Mouse (Mus musculus) forebrain, embryonic 16.5 days (tissue): Measurements from ENCODE around the gene Srcin1. TPM values are rescaled to one million over a fixed set of nuclear protein-coding genes. Genes with fewer than 3 reads are reported as not detected.
A peak's percentile ranks its signal among the peaks of the same experiment; 100 is the strongest.

Experiments used
- ATAC-seq: fragments of 200-750 bp; cut with Nextera tagmentation; 2 replicates; pipeline ENCODE4 v1.8.0; 2017; ENCODE audit warnings: mild to moderate bottlenecking, moderate library complexity
- H3K27ac ChIP-seq: fragments of 300-500 bp; sonication (generic); 2 replicates; pipeline ENCODE4 v1.5.1; 2014; ENCODE audit warnings: low read length, control low read depth
- H3K27me3 ChIP-seq: fragments of 300-500 bp; sonication (generic); replicated peaks from 2 replicates; pipeline ENCODE4 v1.6.1; 2014; ENCODE audit warnings: low read length; ENCODE audit not compliant: control insufficient read depth, insufficient read depth
- H3K36me3 ChIP-seq: fragments of 300-500 bp; sonication (generic); 2 replicates; pipeline ENCODE4 v1.6.1; 2014; ENCODE audit not compliant: control insufficient read depth, insufficient read depth
- H3K4me1 ChIP-seq: fragments of 300-500 bp; sonication (generic); replicated peaks from 2 replicates; pipeline ENCODE4 v1.6.1; 2014; ENCODE audit warnings: low read length; ENCODE audit not compliant: control insufficient read depth, insufficient read depth
- H3K4me2 ChIP-seq: fragments of 300-500 bp; sonication (generic); 2 replicates; pipeline ENCODE4 v1.6.1; 2014; ENCODE audit warnings: mild to moderate bottlenecking, low read length, control low read depth
- H3K4me3 ChIP-seq: fragments of 300-500 bp; sonication (generic); replicated peaks from 2 replicates; pipeline ENCODE4 v1.5.1; 2014; ENCODE audit warnings: mild to moderate bottlenecking, low read length, control low read depth
- H3K9ac ChIP-seq: fragments of 300-500 bp; sonication (generic); replicated peaks from 2 replicates; pipeline ENCODE4 v1.6.1; 2014; ENCODE audit warnings: low read depth, low read length, control low read depth
- H3K9me3 ChIP-seq: fragments of 300-500 bp; sonication (generic); 2 replicates; pipeline ENCODE4 v1.6.1; 2016; ENCODE audit warnings: low read length; ENCODE audit not compliant: control insufficient read depth
- WGBS: fragments of 180-500 bp; shearing (Covaris S2); extraction: QIAGEN DNeasy Blood & Tissue Kit; methylation state at CpG from one replicate; pipeline ENCODE4 v1.1.7; 2014; 5-methylcytosine and 5-hydroxymethylcytosine counted together
- polyA plus RNA-seq: library from polyadenylated mRNA; unstranded; fragments of >200 nt; fragmentation: Nextera tagmentation; extraction: Ambion mirVana; gene quantifications from 2 replicates; pipeline ENCODE4 v1.2.1, GENCODE M21; 2015

Srcin1 gene
- polyA plus RNA-seq, 1 experiment from 2014 or later: 9.9 TPM

DNA sequence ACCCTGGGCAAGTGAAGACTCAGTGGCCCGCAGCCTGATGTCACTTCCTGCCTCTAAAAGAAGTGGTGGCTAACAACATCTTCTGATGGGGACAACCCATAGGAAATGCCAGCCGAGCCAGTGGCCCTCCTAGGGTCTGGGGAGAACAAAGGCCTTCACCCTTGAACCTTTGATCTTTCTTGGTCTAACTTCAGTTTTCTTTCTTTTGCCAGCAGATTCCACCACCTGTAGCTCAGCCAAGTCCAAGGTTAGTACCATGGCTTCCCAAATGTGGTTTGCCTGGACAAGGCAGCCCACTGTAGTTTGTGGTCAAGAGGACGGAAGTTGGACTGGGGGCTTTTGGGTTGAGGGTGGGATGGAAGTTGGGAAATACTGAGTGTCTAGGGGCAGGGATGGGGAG, 83.2 kb downstream of the Srcin1 start:
- Histone ChIP-seq H3K4me1 (0 out of 2 replicates have a peak, but pooled peaks cover 3% of the 10 kb centered on the region), H3K4me3 (no peak overlapping the region), H3K4me2 (no peak overlapping the region), H3K9me3 (no peaks in the 10 kb centered on the region), H3K27ac (no peak overlapping the region), H3K36me3 (no peaks in the 10 kb centered on the region), H3K27me3 (no peaks in the 10 kb centered on the region), H3K9ac (no peak overlapping the region)
- 88% methylated on average over 3 of the region's 3 CpGs for WGBS
- ATAC-seq: no peak

DNA sequence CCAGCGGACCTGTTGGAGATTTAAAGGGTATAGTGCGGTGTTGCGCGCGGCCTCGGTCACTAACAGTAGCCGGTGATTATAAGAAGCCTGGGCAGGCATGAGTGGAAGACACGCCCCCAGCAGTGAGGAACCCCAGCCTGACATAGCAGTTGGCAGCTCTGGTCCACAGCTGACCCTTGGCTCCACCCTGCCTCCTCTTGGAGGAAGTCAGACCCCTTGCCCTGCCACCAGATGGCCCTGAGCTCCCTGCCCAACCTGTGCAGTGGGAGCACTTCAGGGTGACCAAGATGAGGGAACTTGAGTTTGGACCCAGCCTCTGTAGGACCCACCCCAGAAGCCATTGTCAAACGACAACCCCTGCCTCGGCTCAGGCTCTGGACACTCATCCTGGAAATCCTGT, 84.3 kb downstream of the Srcin1 start:
- H3K36me3 ChIP-seq: no peaks in the 10 kb centered on the region
- no peak overlapping the region for H3K4me3 ChIP-seq
- no peak for ATAC-seq
- H3K4me1 ChIP-seq: 0 out of 2 replicates have a peak, but pooled peaks cover 3% of the 10 kb centered on the region
- H3K9me3 ChIP-seq: no peaks in the 10 kb centered on the region
- 70% methylated on average over 10 of the region's 10 CpGs for WGBS
- H3K27me3 ChIP-seq: no peaks in the 10 kb centered on the region
- H3K27ac ChIP-seq: no peak overlapping the region
- H3K9ac ChIP-seq: no peak overlapping the region
- no peak overlapping the region for H3K4me2 ChIP-seq

GRCm38 (mm10) chr11:97489589-97490324, 86.2 kb downstream of the Srcin1 start:
- peak; percentile 68 for ATAC-seq
- no peak overlapping the region for H3K4me3 ChIP-seq
- no peak overlapping the region for H3K27ac ChIP-seq
- H3K4me2 ChIP-seq: no peak overlapping the region
- no peak overlapping the region for H3K9ac ChIP-seq
- H3K36me3 ChIP-seq: peaks cover 3% of the 10 kb centered on the region; the same call in 1 of the 2 replicates
- no peaks in the 10 kb centered on the region for H3K27me3 ChIP-seq
- H3K9me3 ChIP-seq: no peaks in the 10 kb centered on the region
- 0 out of 2 replicates have a peak, but pooled peaks cover 3% of the 10 kb centered on the region for H3K4me1 ChIP-seq
- WGBS: 20% methylated on average over 16 of the region's 16 CpGs

DNA sequence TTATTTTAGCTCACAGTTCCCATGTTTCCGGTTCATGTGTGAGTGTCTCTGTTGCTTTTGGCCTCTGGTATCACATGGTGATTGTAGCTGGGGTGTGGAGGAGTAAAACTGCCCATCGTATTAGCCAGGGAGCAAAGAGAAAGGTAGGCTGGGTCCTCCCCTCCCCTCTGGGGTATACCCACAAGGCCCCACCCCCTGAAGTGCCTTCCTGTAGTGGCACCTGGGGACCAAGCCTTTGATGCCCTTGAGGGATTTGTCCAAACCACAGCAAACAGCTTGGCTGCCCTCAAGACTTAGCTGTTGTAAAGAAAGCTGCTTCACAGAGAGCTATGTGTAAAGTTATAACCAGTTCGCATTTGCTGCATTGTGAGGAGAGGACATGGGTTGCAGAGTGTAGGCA, 88.3 kb downstream of the Srcin1 start:
- no peak overlapping the region for H3K4me3 ChIP-seq
- 76% methylated on average over 3 of the region's 3 CpGs for whole genome bisulfite sequencing
- no peak for ATAC-seq
- 0 out of 2 replicates have a peak, but pooled peaks cover 3% of the 10 kb centered on the region for H3K4me1 ChIP-seq
- peaks cover 5% of the 10 kb centered on the region for H3K36me3 ChIP-seq
- H3K9me3 ChIP-seq: no peaks in the 10 kb centered on the region
- H3K4me2 ChIP-seq: no peak overlapping the region
- no peak overlapping the region for H3K27ac ChIP-seq
- H3K9ac ChIP-seq: no peak overlapping the region
- no peaks in the 10 kb centered on the region for H3K27me3 ChIP-seq

- H3K9me3 ChIP-seq: no peaks in the 10 kb centered on the region
- no peak overlapping the region for H3K27ac ChIP-seq
- no peaks in the 10 kb centered on the region for H3K27me3 ChIP-seq
- H3K4me3 ChIP-seq: no peak overlapping the region
- no peak for ATAC-seq
- H3K4me1 ChIP-seq: 0 out of 2 replicates have a peak, but pooled peaks cover 3% of the 10 kb centered on the region
- no peak overlapping the region for H3K9ac ChIP-seq
- WGBS: 77% methylated on average over 8 of the region's 8 CpGs
- H3K4me2 ChIP-seq: no peak overlapping the region
- peaks cover 5% of the 10 kb centered on the region for H3K36me3 ChIP-seq
These were observed 90.3 kb downstream of the Srcin1 start for GRCm38 (mm10) chr11:97485661-97486060.

- no peaks in the 10 kb centered on the region for H3K4me1 ChIP-seq
- no peak for ATAC-seq
- no peak overlapping the region for H3K4me2 ChIP-seq
- H3K27me3 ChIP-seq: no peaks in the 10 kb centered on the region
- peaks cover 4% of the 10 kb centered on the region; the same call in 1 of the 2 replicates for H3K36me3 ChIP-seq
- H3K4me3 ChIP-seq: no peak overlapping the region
- 52% methylated on average over 8 of the region's 8 CpGs for WGBS
- H3K9ac ChIP-seq: no peak overlapping the region
- no peak overlapping the region for H3K27ac ChIP-seq
- no peaks in the 10 kb centered on the region for H3K9me3 ChIP-seq
These were observed 96.2 kb downstream of the Srcin1 start for GRCm38 (mm10) chr11:97479824-97480223.

DNA sequence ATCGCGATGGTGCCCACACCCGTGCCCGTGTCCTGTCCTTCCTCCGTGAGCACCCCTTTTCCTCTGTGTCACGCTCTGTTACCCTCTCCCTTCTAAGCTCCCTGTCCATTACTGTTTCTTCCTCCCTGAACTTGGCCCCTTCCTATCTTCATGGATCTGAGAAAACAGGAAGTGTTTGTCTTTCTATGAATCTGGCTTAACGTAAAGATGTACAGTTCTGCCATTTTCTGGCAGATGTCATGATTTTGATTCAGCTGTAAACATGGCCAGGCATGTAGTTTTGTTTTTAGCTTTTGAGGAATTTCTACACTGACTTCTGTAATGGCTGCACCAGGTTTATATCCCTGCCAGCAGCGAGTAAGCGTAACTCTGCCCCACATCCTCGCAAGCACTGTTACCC, 96.9 kb downstream of the Srcin1 start:
- Histone ChIP-seq H3K9me3 (no peaks in the 10 kb centered on the region), H3K27ac (no peak overlapping the region), H3K4me1 (no peaks in the 10 kb centered on the region), H3K9ac (no peak overlapping the region), H3K4me3 (no peak overlapping the region), H3K36me3 (peaks cover 4% of the 10 kb centered on the region; the same call in 1 of the 2 replicates), H3K27me3 (no peaks in the 10 kb centered on the region), H3K4me2 (no peak overlapping the region)
- ATAC-seq: no peak
- WGBS: 89% methylated on average over 10 of the region's 10 CpGs

DNA sequence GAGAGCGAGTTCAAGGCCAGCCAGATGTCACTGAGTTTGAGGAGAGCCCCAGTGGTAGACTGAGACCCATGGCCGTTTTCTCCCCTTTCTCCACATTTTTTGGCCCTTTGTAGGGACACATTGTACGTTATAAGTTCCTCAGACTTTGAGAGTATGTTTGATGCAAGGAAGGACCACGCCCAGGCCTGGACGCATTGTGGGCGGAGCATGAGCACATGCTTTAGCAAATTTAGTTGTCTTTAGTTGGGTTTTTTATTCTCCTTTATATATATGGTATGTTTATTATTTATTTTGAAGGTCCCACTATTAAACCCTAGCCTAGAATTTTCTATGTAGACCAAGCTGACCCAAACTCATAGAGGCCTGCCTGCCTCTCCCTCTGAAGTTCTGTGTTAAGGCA, 97.6 kb downstream of the Srcin1 start:
- no peaks in the 10 kb centered on the region for H3K4me1 ChIP-seq
- peaks cover 4% of the 10 kb centered on the region; the same call in 1 of the 2 replicates for H3K36me3 ChIP-seq
- H3K4me2 ChIP-seq: no peak overlapping the region
- WGBS: 91% methylated on average over 6 of the region's 6 CpGs
- no peak overlapping the region for H3K4me3 ChIP-seq
- ATAC-seq: no peak
- no peaks in the 10 kb centered on the region for H3K9me3 ChIP-seq
- no peak overlapping the region for H3K9ac ChIP-seq
- H3K27me3 ChIP-seq: no peaks in the 10 kb centered on the region
- no peak overlapping the region for H3K27ac ChIP-seq

- no peak overlapping the region for H3K4me2 ChIP-seq
- no peak overlapping the region for H3K9ac ChIP-seq
- H3K36me3 ChIP-seq: 0 out of 2 replicates have a peak, but pooled peaks cover 2% of the 10 kb centered on the region
- H3K9me3 ChIP-seq: no peaks in the 10 kb centered on the region
- ATAC-seq: no peak
- no peak overlapping the region for H3K27ac ChIP-seq
- H3K4me3 ChIP-seq: no peak overlapping the region
- no peaks in the 10 kb centered on the region for H3K4me1 ChIP-seq
- no peaks in the 10 kb centered on the region for H3K27me3 ChIP-seq
- 81% methylated on average over 7 of the region's 7 CpGs for WGBS
These were observed 98.6 kb downstream of the Srcin1 start for GRCm38 (mm10) chr11:97477431-97477830.
